Mouse (Mus musculus) T-cell, adult 2 months (primary cell): ENCODE measurements around the gene Pfdn5.

Experiments used
- DNase-seq: peaks from one replicate; pipeline ENCODE4 v3.0.0; 2022; ENCODE audit warnings: low spot score

Gene Pfdn5

DNA sequence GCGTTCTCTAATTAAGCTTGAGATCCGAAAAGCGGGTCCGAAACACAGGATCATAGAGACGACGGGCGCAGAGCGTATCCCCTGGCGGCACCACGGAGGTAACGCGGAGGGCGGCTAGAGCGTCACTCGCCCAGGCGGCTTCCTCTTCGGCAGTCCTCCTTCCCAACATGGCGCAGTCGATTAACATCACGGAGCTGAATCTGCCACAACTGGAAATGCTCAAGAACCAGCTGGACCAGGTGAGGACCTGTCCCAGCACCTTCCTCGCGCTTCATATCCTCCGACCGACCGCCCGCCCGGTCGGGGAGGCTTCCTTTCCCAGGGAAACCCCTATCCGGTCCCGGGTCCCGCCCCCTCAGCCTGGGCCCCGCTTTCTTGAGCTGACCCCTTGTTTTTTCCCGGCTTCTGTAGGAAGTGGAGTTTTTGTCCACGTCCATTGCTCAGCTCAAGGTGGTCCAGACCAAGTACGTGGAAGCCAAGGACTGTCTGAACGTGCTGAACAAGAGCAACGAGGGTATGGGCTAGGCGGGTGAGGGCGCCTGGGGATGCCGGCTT is at the start of gene Pfdn5:
Pfdn5 (plus strand) TSS at position 95 of the 555 bp plus-strand sequence.
- peak; percentile 83 for DNase-seq

DNA sequence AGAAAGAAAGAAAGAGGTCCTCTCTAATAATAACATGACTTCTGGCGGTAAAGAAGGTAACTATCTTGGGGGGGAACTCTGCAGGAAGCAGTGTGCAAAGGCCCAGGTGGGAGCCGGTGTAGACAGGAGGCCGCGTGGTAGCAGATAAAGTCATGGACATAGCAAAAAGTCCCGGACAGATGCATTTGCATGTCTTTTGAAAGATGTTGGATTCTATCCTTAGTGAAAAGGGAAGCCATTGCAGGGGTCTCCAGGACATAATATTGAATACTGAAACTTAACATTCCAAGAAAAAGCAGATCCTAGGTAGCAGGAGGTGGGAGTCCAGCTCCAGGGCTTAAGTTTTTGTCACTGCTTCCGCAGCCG is 47.2 kb upstream of the Pfdn5 start:
- DNase-seq = peak; percentile 30

DNA sequence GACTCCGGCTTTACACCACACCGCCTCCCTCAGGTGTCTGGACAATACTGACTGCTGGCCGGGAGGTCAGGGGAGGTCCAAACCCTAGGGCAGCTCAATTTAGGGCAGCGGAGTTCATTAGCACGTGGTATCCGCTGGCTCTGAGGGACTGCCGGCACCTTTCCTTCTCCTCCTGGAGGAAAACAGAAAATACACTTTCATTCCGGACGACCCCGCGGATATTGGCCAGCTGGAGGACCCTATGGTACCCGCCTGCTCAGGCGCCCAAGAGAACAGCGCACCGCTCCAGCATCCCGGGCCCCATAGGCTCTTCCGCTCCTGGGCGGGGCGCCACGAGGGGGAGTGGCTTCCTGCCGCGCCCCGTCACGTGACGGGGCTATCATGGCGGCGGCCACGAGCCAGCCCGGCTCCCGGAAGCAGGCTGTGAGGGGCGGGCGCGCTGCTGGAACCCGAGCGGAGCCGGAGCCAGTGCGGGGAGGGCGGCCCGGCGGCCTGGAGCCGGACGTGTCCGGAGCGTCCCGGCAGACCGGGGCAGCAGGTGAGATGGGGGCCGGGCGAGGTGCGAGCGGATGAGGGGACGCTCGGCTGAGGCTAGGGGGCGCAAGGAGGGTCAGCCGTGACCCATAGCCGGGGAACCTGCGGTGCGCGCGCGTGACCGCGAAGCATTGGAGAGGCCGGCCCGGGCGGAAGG is 46.7 kb upstream of the Pfdn5 start, which contains the start of gene Mfsd5:
Mfsd5 (plus strand) TSS at position 363 of the 691 bp plus-strand sequence.
- DNase-seq = peak; percentile 80

GRCm38 (mm10) chr15:102279783-102280520 is 46.0 kb upstream of the Pfdn5 start:
- DNase-seq = no peak

- no peak for DNase-seq
Measured at GRCm38 (mm10) chr15:102280623-102281022, 45.3 kb upstream of the Pfdn5 start.

DNA sequence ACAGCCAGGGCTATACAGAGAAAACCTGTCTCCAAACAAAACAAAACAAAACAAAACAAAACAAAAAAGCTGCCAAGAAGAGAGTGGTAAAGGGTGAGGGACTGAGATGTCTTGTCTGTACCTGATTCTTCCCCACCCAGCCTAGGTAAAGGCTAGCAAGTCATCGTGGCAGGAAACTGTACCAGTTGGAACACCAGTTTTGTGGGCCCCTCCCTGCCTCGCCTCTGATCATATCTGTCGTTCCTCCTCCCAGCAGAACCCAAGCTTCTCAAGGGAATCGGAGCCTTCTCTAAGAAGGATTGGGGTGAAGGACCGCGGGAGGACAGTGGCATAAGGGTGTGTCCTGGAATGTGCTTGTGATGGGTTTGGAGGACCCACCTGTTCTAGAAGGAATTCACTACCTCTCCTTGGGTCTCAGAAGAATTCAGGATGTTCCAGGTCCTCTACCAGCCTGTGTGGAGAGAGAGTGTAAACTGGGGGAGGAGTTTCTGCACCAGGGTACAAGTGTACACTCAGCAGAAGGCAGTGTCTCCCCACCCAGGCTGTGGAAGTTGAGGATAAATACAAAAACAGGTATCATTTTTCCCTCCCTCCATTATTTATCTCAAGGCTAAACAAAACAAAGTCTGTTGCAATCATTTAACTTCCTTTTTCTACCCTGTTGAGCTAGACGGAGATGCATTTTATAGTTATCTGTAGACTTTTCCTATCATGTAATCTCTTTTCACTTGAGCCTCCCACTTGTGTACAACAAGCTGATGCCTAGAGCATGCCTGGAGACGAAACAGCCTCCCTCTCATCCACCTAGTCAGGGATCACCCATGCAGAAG is 43.2 kb upstream of the Pfdn5 start:
- DNase-seq = no peak

- DNase-seq = no peak
Measured at GRCm38 (mm10) chr15:102283648-102284047, 42.3 kb upstream of the Pfdn5 start.

GRCm38 (mm10) chr15:102287395-102287794 is 38.5 kb upstream of the Pfdn5 start:
- DNase-seq = peak; percentile 45

- DNase-seq = peak; percentile 93
Measured at GRCm38 (mm10) chr15:102295633-102296367, 30.1 kb upstream of the Pfdn5 start, which contains the start of gene Espl1. Espl1 (plus strand) TSS chr15:102296266.

DNA sequence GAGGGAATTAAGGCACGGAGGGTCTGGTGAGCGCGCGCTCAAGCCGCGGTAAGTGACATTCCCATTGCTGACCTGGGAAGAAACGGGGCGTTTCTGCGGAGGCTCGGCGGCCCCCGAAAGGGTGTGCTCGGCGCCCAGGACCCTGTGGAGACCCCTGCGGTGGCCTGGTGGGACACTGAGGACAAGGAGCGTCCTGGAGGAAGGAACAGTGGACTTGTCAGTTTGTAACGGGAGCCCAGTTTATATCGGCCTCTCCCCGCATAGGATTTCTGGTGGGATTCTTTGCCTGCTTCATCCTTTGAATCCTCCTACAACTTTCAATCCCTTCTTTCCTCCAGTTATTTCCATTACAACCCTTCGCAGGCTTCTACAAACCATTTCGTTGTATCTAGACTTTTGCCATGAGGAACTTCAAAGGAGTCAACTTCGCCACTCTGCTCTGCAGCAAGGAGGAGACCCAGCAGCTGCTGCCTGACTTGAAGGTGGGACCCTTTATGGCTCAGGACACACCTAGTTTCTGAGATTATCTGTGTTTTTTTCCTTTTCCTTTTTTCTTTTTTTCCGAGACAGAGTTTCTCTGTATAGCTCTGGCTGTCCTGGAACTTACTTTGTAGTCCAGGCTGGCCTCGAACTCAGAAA is 29.4 kb upstream of the Pfdn5 start:
- DNase-seq = no peak

DNA sequence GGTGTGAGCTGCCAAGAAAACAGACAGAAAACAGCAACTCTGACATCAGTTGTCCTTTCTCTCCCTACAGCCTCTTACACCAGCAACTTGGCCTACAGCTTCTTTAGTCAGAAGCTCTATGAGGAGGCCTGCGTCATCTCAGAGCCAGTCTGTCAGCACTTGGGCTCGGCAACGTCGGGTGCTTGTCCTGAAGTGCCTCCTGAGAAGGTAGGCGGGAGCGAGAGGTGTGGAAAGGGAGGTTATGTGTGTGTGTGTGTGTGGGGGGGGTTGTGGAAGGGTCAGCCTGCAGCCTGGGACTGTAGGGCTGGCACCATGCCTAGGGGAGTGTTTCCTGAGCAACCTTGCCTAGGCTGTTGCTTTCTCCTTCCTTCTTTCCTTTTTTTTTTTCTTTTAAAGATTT is 23.4 kb upstream of the Pfdn5 start:
- DNase-seq = no peak

GRCm38 (mm10) chr15:102308717-102309116 is 17.2 kb upstream of the Pfdn5 start:
- no peak for DNase-seq

DNA sequence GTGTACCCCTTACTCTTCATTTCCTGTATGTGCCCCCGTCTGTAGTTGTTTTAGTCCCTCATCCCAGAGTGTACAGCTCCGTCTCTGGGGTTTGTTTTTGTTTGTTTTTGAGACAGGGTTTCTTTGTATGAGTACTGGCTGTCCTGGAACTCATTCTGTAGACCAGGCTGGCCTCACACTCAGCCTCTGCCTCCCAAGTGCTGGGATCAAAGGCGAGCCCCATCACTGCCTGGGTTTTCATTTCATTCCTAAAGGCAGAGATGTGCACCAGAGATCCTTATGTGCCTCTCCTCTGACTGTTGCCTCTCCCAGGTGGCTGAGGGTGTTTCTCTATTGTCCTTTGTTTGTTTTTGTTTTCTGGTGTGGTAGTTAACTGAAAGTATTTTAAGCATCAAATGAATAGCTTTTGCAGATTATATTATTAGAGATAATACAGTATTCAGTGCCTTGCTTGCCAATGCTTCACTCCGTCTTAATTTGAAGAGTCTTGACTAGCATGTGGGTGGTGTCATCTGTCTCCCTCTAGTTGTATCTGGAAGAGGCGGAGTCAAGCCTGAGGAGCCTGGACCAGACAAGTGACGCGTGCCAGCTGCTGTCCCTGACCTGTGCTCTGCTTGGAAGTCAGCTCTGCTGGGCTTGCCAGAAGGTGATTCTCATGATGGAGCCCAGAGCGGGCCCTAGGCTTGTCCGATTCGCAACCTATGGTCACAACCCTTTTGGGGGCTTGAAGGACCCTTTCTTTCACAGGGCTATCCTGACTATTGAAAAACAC is 15.7 kb upstream of the Pfdn5 start:
- DNase-seq = no peak

DNA sequence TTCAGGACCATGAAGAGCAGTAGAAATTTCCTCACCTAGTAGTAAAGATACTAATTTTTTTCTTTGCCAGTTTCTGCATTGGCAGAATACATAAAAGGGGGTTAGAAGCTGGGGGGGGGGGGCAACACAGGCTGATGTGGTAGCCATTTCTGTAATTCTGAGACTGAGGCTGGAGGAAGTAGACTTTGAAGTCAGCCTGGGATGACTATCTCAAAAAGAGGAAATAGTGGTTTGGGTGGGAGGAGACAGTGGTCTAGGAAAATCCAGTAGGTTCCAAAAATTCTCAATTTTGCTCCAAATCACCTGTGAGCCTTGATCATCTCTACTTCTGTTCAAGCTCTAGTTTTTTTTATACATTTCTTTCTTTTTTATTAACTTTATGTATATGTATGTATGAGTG is 14.4 kb upstream of the Pfdn5 start:
- no peak for DNase-seq

DNA sequence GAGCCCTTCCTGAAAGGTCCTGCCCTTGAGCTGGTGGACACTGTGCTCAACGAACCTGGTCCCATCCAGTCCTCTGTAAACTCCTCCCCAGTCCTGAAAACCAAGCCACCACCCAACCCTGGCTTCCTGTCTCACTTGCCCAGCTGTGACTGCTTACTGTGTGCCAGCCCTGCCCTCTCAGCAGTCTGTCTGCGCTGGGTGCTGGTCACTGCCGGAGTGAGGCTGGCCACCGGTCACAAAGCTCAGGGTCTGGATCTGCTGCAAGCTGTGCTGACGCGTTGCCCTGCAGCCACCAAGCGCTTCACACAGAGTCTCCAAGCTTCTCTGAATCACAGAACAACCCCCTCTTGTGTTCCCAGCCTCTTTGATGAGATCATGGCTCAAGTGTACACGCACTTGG is 10.6 kb upstream of the Pfdn5 start:
- no peak for DNase-seq

GRCm38 (mm10) chr15:102316263-102316662 is 9.7 kb upstream of the Pfdn5 start:
- peak; percentile 66 for DNase-seq

DNA sequence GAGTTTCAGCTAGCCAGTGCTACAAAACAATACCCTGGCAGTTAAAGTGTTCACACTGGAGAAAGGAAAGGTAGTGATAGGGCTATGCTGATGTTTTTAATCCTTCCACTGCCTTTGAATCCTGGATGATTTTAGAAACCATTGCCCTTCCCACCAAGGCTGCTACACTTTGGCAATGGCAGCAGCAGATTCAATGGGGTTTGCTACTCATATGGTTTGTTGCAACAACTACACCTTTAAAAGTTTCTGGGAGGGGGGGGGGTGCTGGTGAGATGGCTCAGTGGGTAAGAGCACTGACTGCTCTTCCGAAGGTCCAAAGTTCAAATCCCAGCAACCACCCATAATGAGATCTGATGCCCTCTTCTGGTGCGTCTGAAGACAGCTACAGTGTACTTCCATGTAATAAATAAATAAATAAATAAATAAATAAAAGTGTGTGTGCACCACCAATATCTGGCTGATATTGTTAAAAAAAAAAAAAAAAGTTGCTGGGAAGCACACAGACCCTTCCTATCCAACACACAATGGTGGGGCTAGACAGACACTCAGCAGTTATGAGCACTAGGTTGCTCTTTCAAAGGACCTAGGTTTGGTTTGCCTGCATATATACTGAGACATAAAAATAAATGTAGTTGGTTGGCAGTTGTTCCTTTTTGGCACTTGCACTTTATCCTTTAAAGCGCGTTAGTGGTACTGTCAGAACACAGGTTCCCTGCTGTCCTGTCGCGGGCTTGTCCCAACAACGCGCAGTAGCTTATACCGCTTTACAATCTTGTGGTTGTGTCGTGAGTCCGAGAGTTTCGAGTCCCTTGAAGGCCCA is 1.1 kb upstream of the Pfdn5 start:
- no peak for DNase-seq

- DNase-seq = no peak
Measured at GRCm38 (mm10) chr15:102326892-102327291, 976 bp downstream of the Pfdn5 start.

GRCm38 (mm10) chr15:102331610-102332015 is 5.7 kb downstream of the Pfdn5 start, which contains the start of gene Myg1:
Myg1 (plus strand) TSS chr15:102331709.
- peak; percentile 88 for DNase-seq
